Mouse (Mus musculus) 416B (cell line): Measurements from ENCODE around the gene Sema3e.

Experiments
- DNase-seq: peaks from one replicate; pipeline ENCODE4 v3.0.0; 2011; ENCODE audit warnings: low read depth

Sema3e gene

DNA sequence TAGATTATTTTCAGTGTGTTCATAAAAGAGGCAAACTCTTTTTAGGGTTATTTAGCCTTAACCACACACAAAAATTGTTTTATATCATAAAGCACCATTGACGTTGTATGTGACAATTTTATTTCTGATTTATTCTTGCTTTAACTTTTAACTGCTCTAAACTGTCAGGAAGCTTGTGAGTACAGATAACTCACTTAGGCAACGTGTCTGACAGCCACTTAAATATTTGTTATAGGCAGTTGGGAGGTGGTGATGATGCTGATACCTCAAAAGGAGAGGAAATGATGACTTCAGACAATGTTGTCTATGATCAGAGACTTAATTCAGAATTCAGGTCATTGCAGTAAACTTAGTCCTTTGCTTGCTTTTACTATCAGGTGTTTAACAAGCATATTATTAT, 181.7 kb downstream of the Sema3e start:
- no peak for DNase-seq

DNA sequence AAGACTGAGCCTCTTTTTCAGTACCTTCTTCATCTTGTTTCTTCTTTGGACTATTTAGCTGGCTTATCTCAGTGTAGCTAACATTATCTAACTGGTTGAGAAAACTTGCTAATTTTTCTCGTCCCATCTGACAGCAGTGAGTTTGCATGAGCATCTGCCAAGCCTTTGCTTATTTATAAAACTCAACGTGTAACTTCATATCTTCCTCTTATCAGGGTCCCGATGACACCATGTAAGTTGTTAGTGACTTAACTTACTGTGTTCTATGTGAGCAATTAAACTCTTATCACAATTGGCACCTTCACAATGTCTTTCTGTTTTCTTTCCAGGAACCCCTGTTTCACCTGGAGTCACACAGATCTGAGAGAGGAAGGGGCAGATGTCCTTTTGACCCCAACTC, 184.9 kb downstream of the Sema3e start:
- DNase-seq: no peak

DNA sequence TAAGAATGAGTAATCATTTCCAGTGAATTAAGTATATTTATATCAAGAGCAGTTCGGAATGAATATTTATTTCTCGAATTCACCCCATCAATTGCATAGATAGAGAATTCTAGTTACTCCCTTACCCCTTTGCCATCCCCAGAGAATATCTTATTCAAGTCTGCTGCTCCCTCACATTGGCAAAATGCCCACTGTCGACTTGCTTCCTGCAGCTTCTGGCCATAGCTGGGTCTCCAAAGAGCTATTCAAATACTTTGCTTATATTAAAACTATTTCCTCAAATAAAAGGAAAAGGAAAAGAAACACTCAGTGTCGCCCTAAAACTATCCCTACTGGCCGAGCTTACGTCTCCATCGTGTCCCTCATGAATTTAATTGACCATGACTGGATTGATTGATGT, 191.1 kb downstream of the Sema3e start:
- no peak for DNase-seq

- DNase-seq: peak; percentile 58
Measured at GRCm38 (mm10) chr5:14218677-14219076, 193.6 kb downstream of the Sema3e start.

DNA sequence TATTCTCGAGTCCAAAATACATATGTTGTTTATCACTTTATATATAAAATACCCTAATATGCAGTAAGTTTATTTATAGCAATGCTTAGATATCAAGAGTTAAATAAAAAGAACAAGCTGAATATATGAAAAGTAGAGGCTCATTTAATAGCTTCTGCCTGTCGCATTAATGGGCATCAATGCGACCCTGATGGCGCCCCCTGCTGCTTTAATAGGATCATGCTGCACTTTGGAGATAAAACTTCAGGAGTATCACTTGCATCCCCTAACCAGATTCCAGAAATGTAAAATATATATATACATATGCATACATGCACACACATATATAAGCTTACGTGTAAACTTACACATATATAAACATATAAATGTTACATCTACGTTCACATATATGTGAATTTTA, 199.4 kb downstream of the Sema3e start:
- DNase-seq: no peak

DNA sequence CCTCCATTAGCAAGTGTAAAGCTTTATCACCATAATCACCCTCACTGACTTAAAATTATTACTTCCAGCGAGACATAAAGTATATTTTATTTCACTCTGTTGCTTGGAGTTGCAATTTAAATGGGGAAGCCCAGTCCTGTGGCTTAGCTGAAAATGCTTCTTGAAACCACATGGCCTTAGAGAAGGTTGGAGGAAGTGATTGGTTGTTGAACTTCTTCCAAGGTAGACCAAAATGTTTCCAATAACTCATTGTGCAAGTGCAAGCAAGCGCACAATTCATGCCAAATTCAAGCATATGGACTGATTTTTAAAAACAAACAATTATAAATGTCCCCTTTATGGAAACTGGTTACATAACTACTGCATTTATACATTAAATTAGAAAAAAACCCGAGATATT, 206.0 kb downstream of the Sema3e start:
- DNase-seq: no peak

GRCm38 (mm10) chr5:14252583-14252982, 227.5 kb downstream of the Sema3e start:
- DNase-seq: peak; percentile 49

GRCm38 (mm10) chr5:14253328-14253727, 228.3 kb downstream of the Sema3e start:
- DNase-seq: peak; percentile 40

- DNase-seq: no peak
Measured at GRCm38 (mm10) chr5:14260156-14260555, 235.1 kb downstream of the Sema3e start.

DNA sequence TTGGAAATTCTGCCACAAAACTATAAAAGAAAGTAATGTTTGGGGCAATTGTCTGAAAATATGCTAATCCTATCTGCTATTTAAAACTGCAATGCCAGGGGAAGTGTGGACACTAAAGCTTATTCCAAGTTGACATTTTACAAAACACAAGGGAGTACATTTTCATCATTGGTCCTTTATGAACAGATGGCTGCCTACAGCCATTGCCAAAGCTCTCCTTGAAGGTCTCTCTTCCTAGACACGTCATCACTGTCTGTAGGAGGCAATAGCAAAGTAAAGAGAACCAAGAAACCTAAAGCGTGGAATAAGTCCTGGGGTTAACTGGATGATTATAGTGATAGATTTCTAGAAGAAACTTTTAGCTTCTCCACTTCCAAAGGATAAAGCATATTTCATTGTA, 242.3 kb downstream of the Sema3e start:
- no peak for DNase-seq
